Mouse (Mus musculus) 416B (cell line): ENCODE data around the gene Sh3rf3.
A peak's percentile ranks its signal among the peaks of the same experiment; 100 is the strongest.

ENCODE experiments used
- DNase-seq: peaks from one replicate; pipeline ENCODE4 v3.0.0; 2011; ENCODE audit warnings: low read depth

The Sh3rf3 gene

GRCm38 (mm10) chr10:59166104-59166944, 353.2 kb downstream of the Sh3rf3 start:
- peak; percentile 49 for DNase-seq

- no peak for DNase-seq
These were observed 357.9 kb downstream of the Sh3rf3 start for GRCm38 (mm10) chr10:59171042-59171441.

GRCm38 (mm10) chr10:59172539-59172938, 359.4 kb downstream of the Sh3rf3 start:
- peak; percentile 11 for DNase-seq

- DNase-seq = peak; percentile 7
These were observed 366.5 kb downstream of the Sh3rf3 start for GRCm38 (mm10) chr10:59179620-59180019.

- no peak for DNase-seq
These were observed 369.1 kb downstream of the Sh3rf3 start for GRCm38 (mm10) chr10:59182306-59182705.
